Mouse (Mus musculus): Measurements from ENCODE around the gene Scaf1. TPM values are rescaled to one million over a fixed set of nuclear protein-coding genes. Genes with fewer than 3 reads are reported as not detected.

The Scaf1 gene
- polyA plus RNA-seq, 2 experiments = 11.0 to 16.9 TPM

- H3K4me3 ChIP-seq (ENCODE audit: insufficient read depth in 1 of 2, low read depth in 2 of 2, low read length in 2 of 2) = no peak overlapping the region
- H3K9me3 ChIP-seq (ENCODE audit: control insufficient read depth, low read length) = no peaks in the 10 kb centered on the region
- ATAC-seq (ENCODE audit: insufficient read depth) (no peak), DNase-seq (ENCODE audit: low read depth in 3 of 3, low spot score in 3 of 3) (no peak)
- H3K36me3 ChIP-seq (replicated peaks; ENCODE audit: control insufficient read depth, insufficient read depth, low read depth) = peaks cover 38% of the 10 kb centered on the region
- peak overlapping the region; percentile 18 for H3K9ac ChIP-seq (replicated peaks)
- no peak for TF ChIP-seq EP300 (IDR thresholded peaks at IDR 0.05; ENCODE audit: low read depth)
- no peak for TF ChIP-seq CTCF (IDR thresholded peaks at IDR 0.05; ENCODE audit: low read depth)
- peaks cover 16 to 27% of the 10 kb centered on the region in 2 experiments for H3K4me1 ChIP-seq (replicated peaks; ENCODE audit: control insufficient read depth in 2 of 2, insufficient read depth in 2 of 2, low read length in 1 of 2)
- H3K27me3 ChIP-seq (ENCODE audit: control insufficient read depth, insufficient read depth, low read length) = peaks cover 4% of the 10 kb centered on the region; the same call in 1 of the 2 replicates
- WGBS (ENCODE audit: insufficient replicate concordance) = 88% methylated on average over 16 of the region's 16 CpGs
- H3K27ac ChIP-seq = no peak overlapping the region; the same call in 1 of the 2 replicates
- peak overlapping the region; percentile 89 for H3K4me2 ChIP-seq (ENCODE audit: low read depth)
Measured at GRCm38 (mm10) chr7:45013366-45014095, 2.6 kb downstream of the Scaf1 start.

- WGBS (ENCODE audit: insufficient replicate concordance) = 60% methylated on average over 4 of the region's 4 CpGs
- Histone ChIP-seq H3K4me1 (replicated peaks; ENCODE audit: control insufficient read depth in 2 of 2, insufficient read depth in 2 of 2, low read length in 1 of 2) (peaks cover 13 to 22% of the 10 kb centered on the region in 2 experiments), H3K9ac (replicated peaks) (no peak overlapping the region; the same call in 1 of the 2 replicates), H3K4me3 (ENCODE audit: insufficient read depth in 1 of 2, low read depth in 2 of 2, low read length in 2 of 2) (no peak overlapping the region), H3K9me3 (ENCODE audit: control insufficient read depth, low read length) (no peaks in the 10 kb centered on the region), H3K36me3 (replicated peaks; ENCODE audit: control insufficient read depth, insufficient read depth, low read depth) (peaks cover 44% of the 10 kb centered on the region), H3K27me3 (ENCODE audit: control insufficient read depth, insufficient read depth, low read length) (no peaks in the 10 kb centered on the region), H3K4me2 (ENCODE audit: low read depth) (0 out of 2 replicates have a peak overlapping the region, but pooled peaks have one; percentile 13), H3K27ac (no peak overlapping the region)
- TF ChIP-seq CTCF (IDR thresholded peaks at IDR 0.05; ENCODE audit: low read depth) (no peak), EP300 (IDR thresholded peaks at IDR 0.05; ENCODE audit: low read depth) (no peak)
- ATAC-seq (ENCODE audit: insufficient read depth) (no peak), DNase-seq (ENCODE audit: low read depth in 3 of 3, low spot score in 3 of 3) (no peak)
Measured at GRCm38 (mm10) chr7:45012824-45013223, 3.3 kb downstream of the Scaf1 start.

GRCm38 (mm10) chr7:45012011-45012410 is 4.2 kb downstream of the Scaf1 start:
- Histone ChIP-seq H3K36me3 (replicated peaks; ENCODE audit: control insufficient read depth, insufficient read depth, low read depth) (peaks cover 52% of the 10 kb centered on the region), H3K4me1 (replicated peaks; ENCODE audit: control insufficient read depth in 2 of 2, insufficient read depth in 2 of 2, low read length in 1 of 2) (peaks cover 13 to 22% of the 10 kb centered on the region in 2 experiments)
- ATAC-seq (ENCODE audit: insufficient read depth) = no peak

GRCm38 (mm10) chr7:45008411-45008810 is 7.8 kb downstream of the Scaf1 start:
- Histone ChIP-seq H3K4me1 (replicated peaks; ENCODE audit: control insufficient read depth in 2 of 2, insufficient read depth in 2 of 2, low read length in 1 of 2) (peaks cover 4 to 6% of the 10 kb centered on the region in 2 experiments; a peak in 3 of 4 replicates), H3K4me3 (ENCODE audit: insufficient read depth in 1 of 2, low read depth in 2 of 2, low read length in 2 of 2) (no peak overlapping the region)
- 89% methylated on average over 19 of the region's 19 CpGs for WGBS (ENCODE audit: insufficient replicate concordance)

More at GRCm38 (mm10) chr7:45012011-45012410, 4.2 kb downstream of the Scaf1 start:
- H3K4me3 ChIP-seq (ENCODE audit: insufficient read depth in 1 of 2, low read depth in 2 of 2, low read length in 2 of 2) = no peak overlapping the region
- H3K9me3 ChIP-seq (ENCODE audit: control insufficient read depth, low read length) = no peaks in the 10 kb centered on the region
- H3K9ac ChIP-seq (replicated peaks) = no peak overlapping the region
- H3K4me2 ChIP-seq (ENCODE audit: low read depth) = no peak overlapping the region
- no peak for DNase-seq (ENCODE audit: low read depth in 3 of 3, low spot score in 3 of 3)
- TF ChIP-seq CTCF (IDR thresholded peaks at IDR 0.05; ENCODE audit: low read depth) = no peak
- no peak for TF ChIP-seq EP300 (IDR thresholded peaks at IDR 0.05; ENCODE audit: low read depth)
- H3K27me3 ChIP-seq (ENCODE audit: control insufficient read depth, insufficient read depth, low read length) = no peaks in the 10 kb centered on the region
- no peak overlapping the region for H3K27ac ChIP-seq
- 85% methylated on average over 6 of the region's 6 CpGs for WGBS (ENCODE audit: insufficient replicate concordance)

GRCm38 (mm10) chr7:45007846-45008245 is 8.3 kb downstream of the Scaf1 start:
- TF ChIP-seq EP300 (IDR thresholded peaks at IDR 0.05; ENCODE audit: low read depth) (no peak), CTCF (IDR thresholded peaks at IDR 0.05; ENCODE audit: low read depth) (no peak)
- 91% methylated on average over 30 of the region's 30 CpGs for WGBS (ENCODE audit: insufficient replicate concordance)

More at GRCm38 (mm10) chr7:45008411-45008810, 7.8 kb downstream of the Scaf1 start:
- no peaks in the 10 kb centered on the region for H3K27me3 ChIP-seq (ENCODE audit: control insufficient read depth, insufficient read depth, low read length)
- H3K36me3 ChIP-seq (replicated peaks; ENCODE audit: control insufficient read depth, insufficient read depth, low read depth) = peaks cover 79% of the 10 kb centered on the region
- no peak overlapping the region for H3K27ac ChIP-seq
- no peak for DNase-seq (ENCODE audit: low read depth in 3 of 3, low spot score in 3 of 3)
- no peaks in the 10 kb centered on the region for H3K9me3 ChIP-seq (ENCODE audit: control insufficient read depth, low read length)
- TF ChIP-seq CTCF (IDR thresholded peaks at IDR 0.05; ENCODE audit: low read depth) = no peak
- no peak for TF ChIP-seq EP300 (IDR thresholded peaks at IDR 0.05; ENCODE audit: low read depth)
- no peak for ATAC-seq (ENCODE audit: insufficient read depth)
- H3K9ac ChIP-seq (replicated peaks) = no peak overlapping the region
- no peak overlapping the region for H3K4me2 ChIP-seq (ENCODE audit: low read depth)

More at GRCm38 (mm10) chr7:45007846-45008245, 8.3 kb downstream of the Scaf1 start:
- peaks cover 0 to under 1% of the 10 kb centered on the region in 2 experiments; a peak in 1 of 4 replicates for H3K4me1 ChIP-seq (replicated peaks; ENCODE audit: control insufficient read depth in 2 of 2, insufficient read depth in 2 of 2, low read length in 1 of 2)
- H3K9ac ChIP-seq (replicated peaks) = no peak overlapping the region
- H3K27ac ChIP-seq = no peak overlapping the region
- H3K4me3 ChIP-seq (ENCODE audit: insufficient read depth in 1 of 2, low read depth in 2 of 2, low read length in 2 of 2) = no peak overlapping the region
- ATAC-seq (ENCODE audit: insufficient read depth) (no peak), DNase-seq (ENCODE audit: low read depth in 3 of 3, low spot score in 3 of 3) (no peak)
- no peak overlapping the region for H3K4me2 ChIP-seq (ENCODE audit: low read depth)
- H3K27me3 ChIP-seq (ENCODE audit: control insufficient read depth, insufficient read depth, low read length) = no peaks in the 10 kb centered on the region
- peaks cover 83% of the 10 kb centered on the region for H3K36me3 ChIP-seq (replicated peaks; ENCODE audit: control insufficient read depth, insufficient read depth, low read depth)
- H3K9me3 ChIP-seq (ENCODE audit: control insufficient read depth, low read length) = no peaks in the 10 kb centered on the region

All from liver, embryonic 14.5 days (tissue).